Mouse (Mus musculus) olfactory bulb, adult 2 months (tissue): ENCODE measurements at regions not wholly inside any gene's neighbourhood (a gene's known extent, or its start where the extent isn't known, plus 50 kb on each side); places are given as distances from the start of the nearest gene placed in this dataset.

Experiments used
- CTCF ChIP-seq: fragments of 200-500 bp; IDR thresholded peaks from 2 replicates; pipeline ENCODE4 v1.5.1; 2012; ENCODE audit warnings: low read depth, mild to moderate bottlenecking, low read length, moderate library complexity; ENCODE audit not compliant: insufficient read depth
- POLR2A ChIP-seq: fragments of 200-500 bp; IDR thresholded peaks from 2 replicates; pipeline ENCODE4 v1.6.1; 2012; ENCODE audit warnings: mild to moderate bottlenecking, low read depth, low read length, moderate library complexity; ENCODE audit not compliant: insufficient read depth

- no peak for TF ChIP-seq CTCF
- no peak for TF ChIP-seq POLR2A
These were observed 115.1 kb downstream of the Gm10260 start for GRCm38 (mm10) chr13:97645107-97646020.
